Mouse (Mus musculus): ENCODE measurements at regions not wholly inside any gene's neighbourhood (a gene's known extent, or its start where the extent isn't known, plus 50 kb on each side); places are given as distances from the start of the nearest gene placed in this dataset.

GRCm38 (mm10) chr8:18310927-18311326, 667.1 kb downstream of the Defb40 start:
- DNase-seq: no peak

DNA sequence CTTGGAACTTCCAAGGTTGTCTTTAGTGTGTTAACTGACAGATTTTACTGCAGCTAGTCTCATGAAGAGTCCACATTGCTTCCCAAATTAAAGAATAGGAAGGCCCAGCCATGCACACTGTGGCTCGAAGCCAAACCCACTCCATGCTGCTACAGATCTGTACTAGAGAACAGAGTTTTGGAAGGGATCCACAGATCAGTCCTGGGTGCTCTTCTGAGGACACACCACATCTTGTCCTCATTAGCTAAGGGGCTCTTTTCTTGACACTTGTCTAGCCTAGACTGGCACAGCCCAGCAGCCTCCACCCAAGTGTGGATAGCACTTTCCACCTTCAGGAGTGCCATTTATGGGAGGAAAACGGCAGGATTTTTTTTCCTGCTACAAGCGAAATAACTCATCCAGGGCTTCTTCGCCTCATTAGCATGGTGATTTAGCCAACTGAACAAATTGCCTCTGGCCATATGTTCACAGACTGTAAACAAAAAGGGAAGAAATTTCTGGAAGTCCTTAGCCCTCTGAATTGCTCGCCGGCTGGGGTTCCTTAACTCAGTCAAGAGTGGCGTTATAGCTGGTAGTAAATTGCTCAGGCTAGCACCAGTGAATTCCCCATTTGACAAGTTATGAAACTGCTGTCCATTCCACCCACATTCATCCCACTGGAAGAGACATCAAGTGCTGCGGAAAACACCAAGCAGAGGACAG, 690.4 kb downstream of the Defb40 start:
- no peak for DNase-seq

DNA sequence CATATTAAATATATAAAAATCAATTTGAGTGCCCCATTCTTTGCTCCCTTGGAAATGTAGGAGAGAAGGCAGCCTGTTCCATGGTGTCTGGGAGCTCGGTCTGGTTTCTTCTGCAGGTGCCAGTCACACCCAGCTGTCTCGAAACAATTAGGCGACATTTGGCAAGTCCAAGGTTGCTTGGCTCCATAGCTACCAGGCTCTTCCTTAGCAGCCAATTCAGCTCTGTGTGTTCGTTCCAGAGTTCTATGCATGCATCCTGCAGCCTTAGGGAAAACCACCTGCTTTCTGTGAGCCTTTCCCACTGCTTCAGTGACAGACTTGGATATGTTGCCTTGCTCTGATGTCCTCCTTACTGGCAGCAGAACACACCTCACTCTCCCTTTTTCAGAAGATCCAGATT, 698.1 kb downstream of the Defb40 start:
- DNase-seq: no peak

DNA sequence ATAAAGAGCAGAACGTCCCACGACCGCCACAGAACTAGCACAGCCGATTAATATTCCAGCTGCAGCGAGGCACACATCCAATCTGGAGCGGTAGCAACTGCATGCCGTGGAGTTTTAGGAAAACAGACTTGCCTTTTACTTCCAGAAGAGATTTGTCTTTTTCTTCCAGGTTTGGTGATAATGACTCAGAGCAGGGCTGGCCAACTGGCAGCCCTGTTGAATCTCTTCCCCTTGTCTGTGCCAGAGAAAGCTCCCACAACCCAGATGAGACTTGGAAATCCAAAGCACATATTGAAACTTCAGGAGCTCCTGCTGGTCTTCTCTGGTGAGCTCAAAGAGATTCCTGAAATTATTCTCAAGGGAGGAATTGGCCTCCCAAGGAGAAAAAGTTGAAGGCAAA, 709.8 kb downstream of the Defb40 start:
- no peak for DNase-seq

- DNase-seq: no peak
These were observed 719.6 kb downstream of the Defb40 start for GRCm38 (mm10) chr8:18258287-18258961.

DNA sequence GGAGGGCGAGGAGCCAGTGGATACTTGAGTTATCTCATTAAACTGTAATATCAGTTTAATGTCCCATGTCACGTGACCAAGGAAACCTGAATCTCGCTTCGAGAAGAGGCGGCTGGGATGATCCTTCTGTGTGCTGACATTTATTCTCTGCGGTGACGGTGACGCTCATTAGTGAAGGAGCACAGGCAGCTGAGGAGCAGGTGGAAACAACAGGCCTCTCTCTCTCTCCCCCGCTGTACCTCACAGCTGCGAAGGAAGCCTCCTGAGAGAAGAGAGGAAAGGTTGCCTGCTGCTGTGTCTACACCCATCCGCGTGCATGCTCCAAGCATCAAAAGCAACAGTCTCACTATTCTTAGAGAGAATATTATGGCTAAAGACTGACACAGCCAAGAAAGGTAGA, 731.8 kb downstream of the Defb40 start:
- DNase-seq: no peak

- DNase-seq: no peak
These were observed 760.5 kb downstream of the Defb40 start for GRCm38 (mm10) chr8:18217599-18217998.

DNA sequence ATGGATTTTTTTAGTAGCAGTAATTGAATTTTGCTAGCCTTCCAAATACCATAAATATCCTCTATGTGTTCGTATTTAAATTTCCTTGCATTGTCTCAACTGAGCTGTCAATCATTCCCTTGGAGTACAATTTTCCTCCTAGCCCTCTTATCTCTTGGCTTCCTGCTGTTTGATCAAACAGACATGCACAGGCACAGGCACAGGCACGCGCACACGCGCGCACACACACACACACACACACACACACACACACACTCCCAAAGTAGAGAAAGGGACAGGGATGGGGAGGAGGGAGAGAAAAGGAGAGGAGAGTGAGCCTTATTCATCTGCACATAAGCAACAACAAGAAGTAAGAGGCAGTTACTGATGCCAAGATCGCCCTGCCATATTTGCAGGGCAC, 760.9 kb downstream of the Defb40 start:
- DNase-seq: no peak

DNA sequence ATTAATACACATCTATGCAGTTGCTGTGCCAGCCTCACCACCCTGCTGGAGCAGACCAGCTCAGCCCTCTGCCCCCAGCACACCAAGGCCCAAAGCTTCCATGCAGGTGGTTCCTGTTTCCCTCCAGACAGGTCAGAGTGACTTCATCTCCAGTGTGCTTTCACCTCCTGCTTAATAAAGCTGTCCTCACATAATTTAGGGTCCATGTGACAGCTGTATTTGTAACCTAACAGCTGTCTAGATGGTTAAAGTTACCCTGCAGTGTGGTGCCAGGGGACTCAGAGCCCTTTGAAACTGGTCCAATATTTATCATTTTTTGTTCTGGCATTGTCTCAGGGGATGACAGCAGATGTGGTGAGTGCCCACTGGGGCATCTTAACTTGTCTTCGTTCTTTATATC, 761.5 kb downstream of the Defb40 start:
- DNase-seq: no peak

GRCm38 (mm10) chr8:18210067-18210466, 768.0 kb downstream of the Defb40 start:
- DNase-seq: no peak

GRCm38 (mm10) chr8:18208658-18209057, 769.4 kb downstream of the Defb40 start:
- DNase-seq: no peak

DNA sequence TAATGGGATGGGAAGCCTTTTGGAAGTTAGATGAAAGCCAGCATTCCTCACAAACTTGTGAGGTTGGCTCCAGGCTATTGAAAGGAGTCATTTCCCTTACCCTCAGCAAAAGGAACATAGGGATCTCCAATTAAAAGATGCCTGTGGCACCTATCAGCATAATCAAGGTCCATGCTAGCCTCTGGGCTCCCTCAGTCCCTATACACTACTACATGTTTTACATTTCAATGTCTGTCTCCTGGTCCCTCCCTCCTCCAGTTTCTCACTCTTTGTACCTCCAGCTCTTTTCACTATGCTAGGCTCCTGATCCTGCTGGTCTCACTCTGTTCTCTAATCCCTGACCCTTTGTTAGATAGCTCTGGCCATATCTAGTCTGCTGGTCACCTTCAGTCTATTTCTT, 790.6 kb downstream of the Defb40 start:
- no peak for DNase-seq

DNA sequence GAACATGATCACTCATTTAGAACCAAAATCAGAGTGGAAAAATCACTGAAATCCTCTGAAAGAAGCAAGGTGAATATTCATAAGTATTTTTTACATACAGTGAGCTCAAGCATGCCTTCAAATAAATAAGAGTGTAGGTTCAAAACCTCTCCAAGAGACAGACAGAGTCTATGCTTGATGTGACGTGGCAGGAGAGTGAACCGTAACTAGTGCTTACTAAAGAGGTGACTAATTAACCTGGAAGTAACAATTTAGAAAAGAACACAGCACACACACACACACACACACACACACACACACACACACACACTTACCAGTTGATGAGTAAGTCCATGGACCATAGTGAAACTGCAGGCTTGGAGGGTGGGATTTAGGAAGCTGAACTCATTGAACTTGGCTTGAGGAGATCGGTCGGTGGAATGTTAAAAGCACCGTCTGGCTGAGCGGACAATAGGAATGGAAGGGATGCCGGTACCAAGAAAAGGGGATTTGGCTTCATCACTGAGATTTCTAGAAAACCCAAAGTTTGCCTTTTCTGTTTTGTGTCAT, 802.4 kb downstream of the Defb40 start:
- peak; percentile 25 for DNase-seq

- peak; percentile 4 for DNase-seq
These were observed 819.4 kb downstream of the Defb40 start for GRCm38 (mm10) chr8:18158619-18159018.

DNA sequence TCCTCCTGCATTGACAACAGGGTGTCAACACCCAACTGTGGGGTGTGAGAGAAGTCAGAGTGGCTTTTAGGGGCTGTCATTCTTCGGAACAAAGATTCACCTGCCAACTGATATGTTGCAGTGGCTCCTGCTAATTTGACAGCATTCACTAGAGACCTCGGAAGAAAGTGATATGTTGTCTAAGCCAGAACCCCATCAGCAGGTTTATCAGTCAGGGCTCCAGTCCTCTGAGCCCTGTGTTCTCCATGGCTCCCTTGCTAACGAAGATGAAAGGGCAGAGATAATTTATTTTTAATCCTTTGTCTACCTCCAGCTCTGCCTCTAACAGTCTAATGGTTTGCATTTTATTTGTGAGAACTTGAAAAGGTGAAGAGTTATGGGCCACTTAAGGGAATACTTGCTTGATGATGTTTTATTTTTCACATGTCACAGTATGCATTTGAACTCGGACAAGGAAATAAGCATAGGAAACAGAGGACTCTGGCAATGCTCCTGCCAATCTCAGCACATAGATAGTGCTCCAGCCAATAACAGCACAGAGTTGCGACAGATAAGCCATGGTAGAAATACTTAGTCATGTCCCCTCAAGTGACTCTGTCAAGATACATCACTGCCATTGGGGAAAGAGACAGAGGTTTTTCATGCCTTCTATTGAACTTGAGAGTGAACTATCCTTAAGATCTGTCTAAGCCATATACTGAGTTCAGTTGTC, 862.6 kb downstream of the Defb40 start:
- no peak for DNase-seq

DNA sequence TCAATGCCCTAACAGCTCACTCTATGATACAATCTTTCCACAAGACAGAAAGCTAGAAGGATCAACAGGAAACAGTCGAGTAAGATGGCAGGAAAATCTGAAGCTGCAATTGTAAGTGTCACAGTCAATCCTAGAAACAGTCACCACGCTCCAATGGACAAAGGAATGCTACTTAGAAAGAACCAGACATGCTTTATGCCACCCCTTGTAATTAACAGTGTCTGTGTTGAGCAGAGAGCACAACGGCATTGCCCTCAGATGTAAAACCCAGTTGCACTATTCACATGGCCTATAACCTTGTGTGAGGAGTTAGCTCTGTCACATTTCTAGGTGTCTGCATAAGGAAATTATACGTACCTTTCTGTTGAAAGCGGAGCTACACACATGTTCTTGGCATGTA, 864.8 kb downstream of the Defb40 start:
- DNase-seq: no peak

- no peak for DNase-seq
These were observed 868.6 kb downstream of the Defb40 start for GRCm38 (mm10) chr8:18109480-18109879.

DNA sequence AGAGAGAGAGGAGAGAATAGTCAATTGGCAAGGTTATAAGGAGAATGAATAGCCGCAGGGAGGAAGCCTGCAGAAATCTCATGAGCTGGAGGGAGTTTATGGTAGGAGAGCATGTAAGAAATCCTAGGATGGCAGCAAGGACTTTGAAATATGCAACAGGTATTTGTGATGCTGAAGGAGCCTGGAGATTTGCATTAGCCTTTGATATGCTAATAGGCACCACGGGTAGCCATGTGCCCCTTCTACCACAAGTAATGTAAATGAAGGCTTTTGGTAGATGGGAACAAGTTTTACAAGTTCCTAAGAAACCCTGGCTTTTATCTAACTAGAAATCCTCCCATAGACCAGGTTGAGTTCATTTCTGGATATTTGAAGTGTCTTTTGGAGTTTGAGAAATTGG, 871.2 kb downstream of the Defb40 start:
- no peak for DNase-seq

- DNase-seq: no peak
These were observed 912.6 kb downstream of the Defb40 start for GRCm38 (mm10) chr8:18065456-18065855.

- DNase-seq: no peak
These were observed 918.5 kb downstream of the Defb40 start for GRCm38 (mm10) chr8:18059526-18059925.

- peak; percentile 0 for DNase-seq
These were observed 956.9 kb downstream of the Defb40 start for GRCm38 (mm10) chr8:18021196-18021595.

GRCm38 (mm10) chr8:18007567-18007966, 970.5 kb downstream of the Defb40 start:
- no peak for DNase-seq

- DNase-seq: no peak
These were observed 972.4 kb downstream of the Defb40 start for GRCm38 (mm10) chr8:18005660-18006059.

DNA sequence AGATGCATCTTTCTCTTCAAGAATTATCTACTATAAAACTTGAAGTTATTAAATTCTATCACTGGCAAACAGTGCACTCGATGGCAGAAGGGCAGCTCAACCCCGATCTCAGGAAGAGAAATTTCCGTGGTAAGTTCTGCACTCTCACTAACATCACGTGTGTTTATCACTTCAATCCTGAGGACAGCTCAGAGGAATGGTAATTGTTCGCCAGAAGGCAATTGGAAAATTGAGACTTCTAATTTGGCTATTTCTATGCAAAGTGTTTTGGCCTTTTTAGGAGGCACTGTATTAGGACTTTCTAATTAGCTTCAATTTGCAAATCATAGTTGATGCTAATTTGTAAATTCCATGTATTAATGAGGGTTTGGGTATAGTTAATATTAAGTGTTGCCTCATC, 977.3 kb downstream of the Defb40 start:
- no peak for DNase-seq
